Mouse (Mus musculus): ENCODE results near the gene C130079G13Rik. TPM values are rescaled to one million over a fixed set of nuclear protein-coding genes. Genes with fewer than 3 reads are reported as not detected.
"Not testable (repeated sequence)": the region's sequence is repeated elsewhere in the genome, so short reads cannot be mapped to it uniquely, and the experiment has no call there.

The C130079G13Rik gene
- not detected in 2 replicates for polyA plus RNA-seq (2016; fragmentation: Nextera tagmentation; extraction: Ambion mirVana)

- Histone ChIP-seq H3K36me3 (replicated peaks) (no peaks in the 10 kb centered on the region), H3K4me1 (no peaks in the 10 kb centered on the region), H3K27ac (no peak within 1 kb of the TSS), H3K27me3 (ENCODE audit: poor library complexity, severe bottlenecking) (no peaks in the 10 kb centered on the region), H3K4me3 (no peak within 1 kb of the TSS), H3K9me3 (no peaks in the 10 kb centered on the region)
- 96% methylated on average over 2 of the region's 2 CpGs for WGBS
- no peak for DNase-seq (ENCODE audit: extremely low spot score, low spot score)
Observed at GRCm38 (mm10) chr3:59924914-59925313, at the start of gene C130079G13Rik. Gene C130079G13Rik (plus strand): TSS chr3:59925214.

GRCm38 (mm10) chr3:59877601-59878000, 47.4 kb upstream of the C130079G13Rik start:
- H3K4me3 ChIP-seq; DNase-seq (ENCODE audit: extremely low spot score, low spot score); H3K36me3 ChIP-seq (replicated peaks); H3K9me3 ChIP-seq; H3K27ac ChIP-seq; H3K4me1 ChIP-seq; H3K27me3 ChIP-seq (ENCODE audit: poor library complexity, severe bottlenecking): not testable (repeated sequence)
- WGBS, result 22% methylated on average over 1 of the region's 1 CpGs

GRCm38 (mm10) chr3:59879801-59880554, 45.0 kb upstream of the C130079G13Rik start:
- not testable (repeated sequence) for H3K27ac ChIP-seq; H3K36me3 ChIP-seq (replicated peaks); H3K9me3 ChIP-seq; H3K4me1 ChIP-seq; H3K27me3 ChIP-seq (ENCODE audit: poor library complexity, severe bottlenecking); H3K4me3 ChIP-seq; DNase-seq (ENCODE audit: extremely low spot score, low spot score)
- 78% methylated on average over 7 of the region's 7 CpGs for WGBS

GRCm38 (mm10) chr3:59893276-59893675, 31.7 kb upstream of the C130079G13Rik start:
- DNase-seq (ENCODE audit: extremely low spot score, low spot score), result no peak
- no peaks in the 10 kb centered on the region for H3K36me3 ChIP-seq (replicated peaks)
- H3K9me3 ChIP-seq, result no peaks in the 10 kb centered on the region
- no peaks in the 10 kb centered on the region for H3K4me1 ChIP-seq
- WGBS, result 92% methylated on average over 2 of the region's 2 CpGs
- no peaks in the 10 kb centered on the region for H3K27me3 ChIP-seq (ENCODE audit: poor library complexity, severe bottlenecking)
- H3K4me3 ChIP-seq, result no peak overlapping the region
- H3K27ac ChIP-seq, result no peak overlapping the region

- H3K27me3 ChIP-seq (ENCODE audit: poor library complexity, severe bottlenecking), result no peaks in the 10 kb centered on the region
- WGBS, result 94% methylated on average over 1 of the region's 1 CpGs
- no peak overlapping the region for H3K4me3 ChIP-seq
- H3K9me3 ChIP-seq, result no peaks in the 10 kb centered on the region
- no peaks in the 10 kb centered on the region for H3K36me3 ChIP-seq (replicated peaks)
- no peak for DNase-seq (ENCODE audit: extremely low spot score, low spot score)
- no peaks in the 10 kb centered on the region for H3K4me1 ChIP-seq
- no peak overlapping the region for H3K27ac ChIP-seq
Observed at GRCm38 (mm10) chr3:59934621-59935020, 9.6 kb downstream of the C130079G13Rik start.

- Histone ChIP-seq H3K9me3 (no peaks in the 10 kb centered on the region), H3K36me3 (replicated peaks) (no peaks in the 10 kb centered on the region), H3K27me3 (ENCODE audit: poor library complexity, severe bottlenecking) (no peaks in the 10 kb centered on the region), H3K27ac (no peak overlapping the region), H3K4me1 (no peaks in the 10 kb centered on the region), H3K4me3 (no peak overlapping the region)
- no peak for DNase-seq (ENCODE audit: extremely low spot score, low spot score)
- 93% methylated on average over 10 of the region's 10 CpGs for WGBS
Observed at GRCm38 (mm10) chr3:59947294-59947950, 22.4 kb downstream of the C130079G13Rik start.

- DNase-seq (ENCODE audit: extremely low spot score, low spot score), result no peak
- no peaks in the 10 kb centered on the region for H3K36me3 ChIP-seq (replicated peaks)
- WGBS, result 91% methylated on average over 5 of the region's 5 CpGs
- no peaks in the 10 kb centered on the region for H3K9me3 ChIP-seq
- H3K4me3 ChIP-seq, result no peak overlapping the region
- H3K27ac ChIP-seq, result no peak overlapping the region
- no peaks in the 10 kb centered on the region for H3K4me1 ChIP-seq
- H3K27me3 ChIP-seq (ENCODE audit: poor library complexity, severe bottlenecking), result no peaks in the 10 kb centered on the region
Observed at GRCm38 (mm10) chr3:59970891-59971290, 45.9 kb downstream of the C130079G13Rik start.

GRCm38 (mm10) chr3:59974591-59974990, 49.6 kb downstream of the C130079G13Rik start:
- Histone ChIP-seq H3K36me3 (replicated peaks) (no peaks in the 10 kb centered on the region), H3K4me3 (no peak overlapping the region), H3K9me3 (no peaks in the 10 kb centered on the region), H3K27me3 (ENCODE audit: poor library complexity, severe bottlenecking) (no peaks in the 10 kb centered on the region), H3K4me1 (no peaks in the 10 kb centered on the region), H3K27ac (no peak overlapping the region)
- DNase-seq (ENCODE audit: extremely low spot score, low spot score), result no peak

Other genes starting within 250 kb of the C130079G13Rik start
- not detected in 2 replicates for gene Gm5538, start 195.4 kb upstream of the C130079G13Rik start, polyA plus RNA-seq (2016; fragmentation: Nextera tagmentation; extraction: Ambion mirVana)
- not detected in 2 replicates for gene Gm8298, start 64.2 kb upstream of the C130079G13Rik start, polyA plus RNA-seq (2016; fragmentation: Nextera tagmentation; extraction: Ambion mirVana)
- gene Aadacl2, start 81.5 kb downstream of the C130079G13Rik start, polyA plus RNA-seq (2016; fragmentation: Nextera tagmentation; extraction: Ambion mirVana), result not detected in 2 replicates
- gene Aadac, start 100.5 kb downstream of the C130079G13Rik start, polyA plus RNA-seq (2016; fragmentation: Nextera tagmentation; extraction: Ambion mirVana), result not detected in 2 replicates
- gene Sucnr1, start 156.7 kb downstream of the C130079G13Rik start, polyA plus RNA-seq (2016; fragmentation: Nextera tagmentation; extraction: Ambion mirVana), result not detected in 2 replicates